Mouse (Mus musculus) B cell, adult (primary cell): ENCODE data around the gene Nudt3. TPM values are rescaled to one million over a fixed set of nuclear protein-coding genes. Genes with fewer than 3 reads are reported as not detected.

ENCODE experiments used
- total RNA-seq: library from RNA; stranded (reverse); gene quantifications from 4 replicates; pipeline ENCODE4 v1.2.4, GENCODE M21; 2023; ENCODE audit not compliant: inconsistent age

The Nudt3 gene
- 96.9 to 111 TPM (median 107 TPM) in 4 replicates for total RNA-seq

GRCm38 (mm10) chr17:27623360-27624326 lies at the start of gene Nudt3:
Gene Nudt3 (minus strand): TSS chr17:27623495.

DNA sequence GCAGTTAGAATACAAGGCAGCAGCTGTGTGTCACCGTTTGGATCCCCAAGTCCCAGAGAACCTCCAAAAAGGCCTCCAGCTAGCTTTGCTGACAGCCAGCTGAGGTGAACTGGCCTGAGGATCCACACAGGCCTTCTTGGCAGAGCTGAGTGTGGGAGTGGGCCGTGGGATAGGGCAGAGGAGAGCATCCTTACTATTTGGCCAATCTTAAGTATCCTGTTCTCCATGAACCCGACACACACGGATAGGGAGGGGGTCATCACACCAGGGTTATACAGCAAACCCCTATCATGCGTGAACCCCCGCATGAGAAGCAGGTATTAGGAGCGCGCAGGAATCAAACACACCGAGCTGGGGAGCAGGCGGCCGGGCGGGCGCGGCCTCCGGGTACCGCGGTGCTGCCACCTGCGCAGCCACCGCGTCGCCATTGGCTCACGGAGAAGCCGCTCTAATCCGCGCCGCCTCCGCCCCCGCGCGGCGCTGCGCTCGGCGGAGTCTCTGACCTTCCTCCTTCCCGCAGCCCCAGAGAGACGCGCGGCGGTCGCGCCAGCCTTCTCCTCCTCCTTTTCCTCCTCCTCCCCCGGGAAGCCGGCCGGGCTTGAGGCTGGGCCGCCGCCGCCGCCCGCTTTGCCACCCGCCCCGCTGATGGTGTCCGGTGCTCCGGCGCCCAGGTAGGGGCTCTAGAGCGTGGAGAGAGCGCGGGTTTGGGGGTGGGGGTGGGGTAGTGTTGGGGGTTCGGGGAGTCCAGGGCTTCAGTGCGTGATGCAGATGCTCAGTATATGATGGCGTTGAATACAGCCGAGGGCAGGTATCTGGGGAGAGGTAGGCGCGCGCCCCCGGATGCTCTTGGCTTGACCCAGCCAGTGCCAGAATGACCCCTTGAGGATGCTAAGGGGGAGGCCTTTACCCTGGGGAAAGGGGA lies 32.1 kb upstream of the Nudt3 start, which contains the start of gene Pacsin1:
TSS of gene Pacsin1 (plus strand) at position 421 of the 922 bp plus-strand sequence.

GRCm38 (mm10) chr17:27636132-27637020 lies 13.1 kb upstream of the Nudt3 start, which contains the start of gene Rps10:
Gene Rps10 (minus strand): TSS chr17:27636669.

GRCm38 (mm10) chr17:27634871-27635574 lies 11.7 kb upstream of the Nudt3 start, which contains the start of gene RPS10-NUDT3:
Gene RPS10-NUDT3 (minus strand): TSS chr17:27635222.

DNA sequence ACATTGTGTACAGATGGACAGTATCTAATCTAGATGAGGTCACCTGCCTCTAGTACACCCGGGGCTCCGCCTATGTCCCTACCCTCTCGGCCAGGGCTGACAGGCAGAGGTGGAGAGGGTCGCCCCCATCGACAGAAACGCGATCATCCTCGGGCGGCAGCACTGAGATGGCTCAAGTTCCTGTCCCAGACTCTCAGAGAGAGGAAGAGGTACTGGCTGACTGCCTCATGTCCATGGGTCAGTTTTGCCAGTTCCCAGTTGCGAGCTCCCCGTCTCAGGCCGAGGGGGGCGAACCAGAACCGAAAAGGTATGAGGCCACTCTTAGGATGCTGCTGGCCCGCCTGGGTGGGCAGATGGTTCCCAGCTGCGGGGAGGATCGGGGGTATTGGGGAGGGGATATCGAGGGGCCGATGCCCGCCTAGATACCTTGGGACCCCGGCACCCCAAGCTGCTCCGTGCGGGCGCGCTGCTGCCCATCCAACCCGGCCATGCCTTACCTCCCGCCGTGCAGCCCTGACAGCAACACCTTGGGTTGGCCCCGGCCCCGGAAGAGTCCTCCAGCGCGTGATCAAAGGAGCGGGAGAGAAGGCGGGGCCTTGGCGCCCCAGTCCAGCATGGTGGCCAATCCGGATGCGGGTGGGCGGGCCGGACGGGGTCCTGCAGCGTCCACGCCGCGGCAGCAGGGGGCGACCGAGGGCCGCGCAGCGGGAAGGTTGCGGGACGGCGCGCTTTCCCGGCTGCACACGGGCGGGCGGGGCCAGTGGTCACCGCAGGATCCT lies 57.9 kb downstream of the Nudt3 start, which contains the start of gene AI413582:
TSS of gene AI413582 (minus strand) at position 594 of the 779 bp plus-strand sequence.

DNA sequence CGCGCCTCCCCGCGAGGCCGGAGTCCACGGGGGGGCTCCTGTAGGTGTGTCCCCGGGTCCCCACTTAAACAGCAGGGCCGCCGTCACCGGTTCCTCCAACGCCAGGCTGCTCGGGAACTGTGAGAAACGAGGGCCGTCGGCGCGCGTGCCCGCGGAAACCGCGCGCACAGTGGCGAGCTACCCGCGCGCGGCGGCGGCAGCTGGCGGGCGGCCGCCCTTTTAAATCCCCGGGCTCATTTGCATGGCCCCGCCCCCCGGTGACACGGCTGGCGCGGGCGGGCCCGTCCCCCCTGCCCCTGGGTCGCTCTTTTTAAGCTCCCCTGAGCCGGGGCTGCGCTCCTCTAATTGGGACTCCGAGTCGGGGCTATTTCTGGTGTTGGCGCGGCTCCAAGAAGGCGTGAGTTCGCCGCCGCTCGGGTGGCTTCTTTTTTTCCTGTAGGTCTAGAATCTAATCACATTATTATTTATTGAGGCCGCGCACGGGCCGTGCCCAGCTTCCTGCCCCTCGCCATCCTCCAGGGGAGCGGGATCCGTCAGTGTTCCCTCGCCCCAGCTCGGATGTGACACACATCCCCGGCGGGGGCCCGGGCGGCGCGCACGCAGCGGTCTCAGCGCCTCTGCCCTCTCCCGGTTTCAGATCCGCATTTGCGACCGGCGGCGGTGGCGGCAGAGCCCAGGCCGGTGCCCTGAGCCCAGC lies 66.8 kb downstream of the Nudt3 start, which contains the start of gene Hmga1:
TSS of gene Hmga1 (plus strand) at position 183 of the 697 bp plus-strand sequence.

Other genes starting within 250 kb of the Nudt3 start
- not detected in 4 replicates for gene Grm4, start 102.1 kb downstream of the Nudt3 start, total RNA-seq
- gene Hmga1, start 67.0 kb downstream of the Nudt3 start, total RNA-seq: 64.7 to 73.8 TPM (median 66.6 TPM) in 4 replicates
- gene AI413582, start 57.7 kb downstream of the Nudt3 start, total RNA-seq: 39.6 to 49.8 TPM (median 41.4 TPM) in 4 replicates
- gene RPS10-NUDT3, start 11.7 kb upstream of the Nudt3 start, total RNA-seq: not detected in 4 replicates
- 1,996 to 2,109 TPM (median 2,092 TPM) in 4 replicates for gene Rps10, start 13.2 kb upstream of the Nudt3 start, total RNA-seq
- gene Pacsin1, start 32.0 kb upstream of the Nudt3 start, total RNA-seq: 16.4 to 22.3 TPM (median 18.0 TPM) in 4 replicates
- 0.48 to 0.87 TPM (median 0.61 TPM) in 4 replicates for gene Spdef, start 105.5 kb upstream of the Nudt3 start, total RNA-seq
- gene D17Wsu92e, start 197.2 kb upstream of the Nudt3 start, total RNA-seq: 69.5 to 77.5 TPM (median 73.2 TPM) in 4 replicates
- 71.4 to 77.3 TPM (median 75.4 TPM) in 4 replicates for gene Snrpc, start 214.7 kb upstream of the Nudt3 start, total RNA-seq
- 4.0 to 7.3 TPM (median 7.0 TPM) in 4 replicates for gene Uhrf1bp1, start 232.9 kb upstream of the Nudt3 start, total RNA-seq